Mouse (Mus musculus) gastrocnemius, adult 2 months (tissue): Measurements from ENCODE around the gene Scrn3. TPM values are rescaled to one million over a fixed set of nuclear protein-coding genes. Genes with fewer than 3 reads are reported as not detected.

Experiments
- DNase-seq: peaks from one replicate; pipeline ENCODE4 v3.0.0; 2022
- H3K27ac ChIP-seq: fragments of 200-600 bp; 2 replicates; pipeline ENCODE4 v1.8.1; 2022; ENCODE audit warnings: mild to moderate bottlenecking
- H3K4me3 ChIP-seq: fragments of 200-600 bp; 2 replicates; pipeline ENCODE4 v1.8.1; 2022; ENCODE audit warnings: mild to moderate bottlenecking, moderate library complexity
- CTCF ChIP-seq: fragments of 200-600 bp; IDR thresholded peaks from 2 replicates; pipeline ENCODE4 v1.8.1; 2022; ENCODE audit warnings: antibody characterized with exemption, mild to moderate bottlenecking, moderate library complexity
- intact Hi-C: fragments of 180-260 bp; cut with DNase I; formaldehyde crosslinking; loops from one replicate; pipeline ENCODE4 v1.15.1; 2025
- total RNA-seq, 2 experiments: library from RNA; stranded (reverse); gene quantifications; 2 replicates each; pipeline ENCODE4 v1.2.3; 2021

Scrn3 gene
- total RNA-seq, 2 experiments from 2014 or later = 50.4 to 51.0 TPM

GRCm38 (mm10) chr2:73277709-73278075 lies 34.7 kb upstream of the Scrn3 start:
- no peak overlapping the region for H3K4me3 ChIP-seq
- DNase-seq = no peak
- intact Hi-C loops = loop anchor here (1.0 to 5.0 kb wide), 6 partner anchors 60 to 1740 kb away; partner anchors contain the start of genes Ola1 and Sp3
- H3K27ac ChIP-seq = no peak overlapping the region
- TF ChIP-seq CTCF = no peak

GRCm38 (mm10) chr2:73278131-73278854 lies 34.1 kb upstream of the Scrn3 start:
- DNase-seq = peak; percentile 90
- Histone ChIP-seq H3K4me3 (peak overlapping the region; percentile 47), H3K27ac (no peak overlapping the region)
- intact Hi-C loops = loop anchor here (1.0 to 5.0 kb wide), 6 partner anchors 61 to 1741 kb away; partner anchors contain the start of genes Ola1 and Sp3
- peak; percentile 99 for TF ChIP-seq CTCF

- intact Hi-C loops = loop anchor here (1.0 to 5.0 kb wide), 6 partner anchors 62 to 1742 kb away; partner anchors contain the start of genes Ola1 and Sp3
- no peak for TF ChIP-seq CTCF
- no peak for DNase-seq
- H3K4me3 ChIP-seq = peak overlapping the region; percentile 47
- H3K27ac ChIP-seq = no peak overlapping the region
Measured at GRCm38 (mm10) chr2:73278869-73279268, 33.5 kb upstream of the Scrn3 start.

- Histone ChIP-seq H3K27ac (no peak overlapping the region), H3K4me3 (peak overlapping the region; percentile 47)
- no peak for DNase-seq
- no peak for TF ChIP-seq CTCF
- intact Hi-C loops = loop anchor here (2.0 to 10.0 kb wide), 6 partner anchors 62 to 1742 kb away; partner anchors contain the start of genes Ola1 and Sp3
Measured at GRCm38 (mm10) chr2:73279271-73280038, 32.9 kb upstream of the Scrn3 start.

- Histone ChIP-seq H3K4me3 (no peak overlapping the region), H3K27ac (no peak overlapping the region)
- no peak for TF ChIP-seq CTCF
- no peak for DNase-seq
- intact Hi-C loops = loop anchor here (10.0 kb wide), 1 partner anchor 1246 kb away; no protein-coding TSS in a partner anchor
Measured at GRCm38 (mm10) chr2:73280356-73281047, 31.9 kb upstream of the Scrn3 start.

GRCm38 (mm10) chr2:73281048-73281661 lies 31.2 kb upstream of the Scrn3 start:
- H3K4me3 ChIP-seq = no peak overlapping the region

GRCm38 (mm10) chr2:73281707-73282106 lies 30.7 kb upstream of the Scrn3 start:
- intact Hi-C loops = loop anchor here (10.0 kb wide), 1 partner anchor 1247 kb away; no protein-coding TSS in a partner anchor
- H3K27ac ChIP-seq = no peak overlapping the region
- H3K4me3 ChIP-seq = no peak overlapping the region
- peak; percentile 35; the same call in 1 of the 2 replicates for TF ChIP-seq CTCF
- DNase-seq = no peak

More at GRCm38 (mm10) chr2:73281048-73281661, 31.2 kb upstream of the Scrn3 start:
- no peak overlapping the region for H3K27ac ChIP-seq
- intact Hi-C loops = loop anchor here (10.0 kb wide), 1 partner anchor 1246 kb away; no protein-coding TSS in a partner anchor
- DNase-seq = no peak
- no peak for TF ChIP-seq CTCF

GRCm38 (mm10) chr2:73285630-73286029 lies 26.8 kb upstream of the Scrn3 start:
- Histone ChIP-seq H3K4me3 (no peak overlapping the region), H3K27ac (no peak overlapping the region)
- TF ChIP-seq CTCF = peak; percentile 65
- no peak for DNase-seq
- intact Hi-C loops = loop anchor here (10.0 kb wide), 1 partner anchor 1251 kb away; no protein-coding TSS in a partner anchor

- peak; percentile 45 for DNase-seq
- intact Hi-C loops = no loop called here
- 0 out of 2 replicates have a peak overlapping the region, but pooled peaks have one; percentile 41 for H3K27ac ChIP-seq
- no peak for TF ChIP-seq CTCF
- no peak overlapping the region for H3K4me3 ChIP-seq
Measured at GRCm38 (mm10) chr2:73291130-73291529, 21.3 kb upstream of the Scrn3 start.

- no peak for TF ChIP-seq CTCF
- no peak overlapping the region for H3K27ac ChIP-seq
- no peak overlapping the region for H3K4me3 ChIP-seq
- intact Hi-C loops = no loop called here
- no peak for DNase-seq
Measured at GRCm38 (mm10) chr2:73295023-73295422, 17.4 kb upstream of the Scrn3 start.

GRCm38 (mm10) chr2:73298154-73298553 lies 14.2 kb upstream of the Scrn3 start:
- no peak for TF ChIP-seq CTCF
- Histone ChIP-seq H3K4me3 (no peak overlapping the region), H3K27ac (no peak overlapping the region)
- intact Hi-C loops = no loop called here
- no peak for DNase-seq

- Histone ChIP-seq H3K4me3 (no peak overlapping the region), H3K27ac (no peak overlapping the region)
- no peak for DNase-seq
- TF ChIP-seq CTCF = no peak
- intact Hi-C loops = no loop called here
Measured at GRCm38 (mm10) chr2:73298841-73299240, 13.6 kb upstream of the Scrn3 start.
